Mouse (Mus musculus): ENCODE data around the gene Ndufs8.

DNA sequence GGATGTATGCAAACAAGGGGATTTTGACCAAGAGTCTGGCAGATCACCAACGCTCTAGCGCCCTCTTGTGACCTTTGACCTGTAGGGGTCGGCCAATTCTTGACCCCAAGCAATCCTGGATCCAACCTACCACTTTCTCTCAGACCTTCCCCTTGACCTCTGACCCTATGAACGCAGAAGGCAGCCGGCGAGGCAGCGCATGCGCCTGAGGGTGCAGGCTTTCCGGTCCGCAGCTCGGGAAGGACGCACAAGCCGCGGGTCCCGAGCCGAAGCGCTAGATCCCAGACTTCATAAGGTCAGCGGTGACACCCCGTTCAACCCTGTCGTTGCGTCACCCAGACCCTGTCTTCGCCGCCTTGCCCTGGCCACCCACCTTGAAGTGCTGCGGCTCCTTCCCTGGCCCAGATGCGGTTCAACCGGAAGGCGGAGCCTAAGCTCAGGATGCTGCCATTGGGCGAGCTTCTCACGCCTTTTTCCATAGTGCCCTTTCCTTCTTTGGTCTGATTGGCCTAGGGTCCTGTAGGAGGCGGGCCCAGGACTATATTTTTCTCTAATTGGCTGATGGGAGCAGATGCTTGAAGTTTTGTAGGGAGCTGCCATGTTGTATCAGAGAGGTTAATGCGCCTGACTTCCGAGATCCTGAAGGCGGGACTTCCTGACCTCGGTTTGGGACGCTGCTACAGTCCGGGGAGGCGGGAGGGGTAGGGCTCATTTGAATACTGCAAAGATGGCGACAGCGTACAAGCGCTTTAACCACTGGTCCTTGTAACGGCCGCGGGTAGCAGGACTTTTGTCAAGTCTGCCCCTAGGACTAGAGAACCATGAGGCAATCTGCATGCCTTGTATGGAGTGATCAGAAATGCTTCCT, at the start of gene Ndufs8:
- TF ChIP-seq CTCF (IDR thresholded peaks at IDR 0.05; ENCODE audit: control insufficient read depth, insufficient read depth, insufficient read length) (no peak), USF1 (IDR thresholded peaks at IDR 0.05; ENCODE audit: low read depth) (no peak), MYOG (IDR thresholded peaks at IDR 0.05; ENCODE audit: control insufficient read depth, extremely low read depth, insufficient read length) (no peak)
